Mouse (Mus musculus) A20 (cell line): ENCODE results near the gene Acad12.
"Not testable (repeated sequence)": the region's sequence is repeated elsewhere in the genome, so short reads cannot be mapped to it uniquely, and the experiment has no call there.

ENCODE experiments used
- DNase-seq: peaks from one replicate; pipeline ENCODE4 v3.0.0-alpha.2; 2011; ENCODE audit warnings: low read depth, low spot score

Acad12 gene

DNA sequence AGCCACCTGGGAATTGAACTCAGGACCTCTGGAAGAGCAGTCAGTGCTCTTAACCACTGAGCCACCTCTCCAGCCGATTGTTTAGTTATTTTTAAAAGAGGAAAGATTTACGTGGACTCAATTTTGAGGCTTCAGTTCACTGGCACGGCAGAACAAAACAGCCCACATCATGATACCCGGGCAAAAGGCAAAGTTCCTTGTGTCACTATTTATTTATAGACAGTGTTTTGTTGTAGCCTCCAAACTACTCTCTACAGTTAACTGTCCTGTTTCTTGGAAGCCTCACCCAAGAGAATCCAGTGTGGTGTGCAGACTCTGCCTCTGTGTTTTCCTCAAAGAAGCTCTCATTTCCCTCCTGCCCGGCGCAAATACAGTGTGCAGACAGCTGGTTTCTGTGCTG, 6.7 kb downstream of the Acad12 start:
- DNase-seq: no peak

DNA sequence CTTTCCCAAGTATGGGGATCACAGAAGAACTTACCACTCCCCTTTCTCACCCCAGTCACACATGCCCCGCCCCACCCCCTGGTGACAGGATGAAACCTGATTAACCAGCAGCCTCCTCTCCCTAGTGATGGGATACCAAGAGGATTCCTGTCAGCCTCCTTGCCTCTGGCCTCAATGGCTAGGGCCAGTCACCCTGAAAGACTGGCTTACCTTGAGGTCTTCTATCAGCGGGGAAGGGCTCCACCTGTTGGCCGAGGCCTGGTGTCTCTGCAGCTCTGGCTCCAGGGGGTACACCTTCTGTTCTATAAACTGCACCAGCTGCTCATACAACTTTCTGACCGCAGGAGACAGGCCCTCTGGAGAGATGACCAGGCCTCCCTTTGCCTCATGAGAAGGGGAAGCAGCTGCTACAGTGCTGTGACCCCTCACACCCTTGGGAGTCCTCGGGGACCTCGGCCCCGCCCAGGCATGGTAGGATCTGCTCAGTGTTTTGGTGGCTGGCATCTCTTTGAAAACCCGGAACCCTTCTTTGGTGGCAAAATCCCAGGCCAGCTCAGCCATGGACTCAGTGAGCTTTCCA, 9.1 kb downstream of the Acad12 start:
- DNase-seq: peak; percentile 45

DNA sequence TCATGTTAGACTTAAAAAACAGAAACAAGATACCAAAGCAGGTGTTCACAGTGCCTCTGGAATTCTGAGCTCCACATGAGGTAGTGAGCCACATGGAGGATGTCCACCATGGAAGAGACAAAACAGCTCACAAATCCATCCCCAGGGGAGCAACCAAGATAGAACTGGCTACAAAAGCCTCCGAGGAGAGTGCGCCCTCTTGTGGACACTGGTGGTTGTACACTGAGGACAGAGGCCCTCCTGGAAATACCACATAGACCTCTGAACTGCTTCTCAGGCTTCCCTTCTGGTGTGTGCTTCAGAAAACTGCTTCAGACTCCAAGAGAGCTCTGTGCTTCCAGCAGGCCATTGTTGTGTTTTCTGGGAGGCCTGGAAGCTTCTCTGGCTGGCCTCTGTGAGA, 12.6 kb downstream of the Acad12 start:
- DNase-seq: peak; percentile 78

DNA sequence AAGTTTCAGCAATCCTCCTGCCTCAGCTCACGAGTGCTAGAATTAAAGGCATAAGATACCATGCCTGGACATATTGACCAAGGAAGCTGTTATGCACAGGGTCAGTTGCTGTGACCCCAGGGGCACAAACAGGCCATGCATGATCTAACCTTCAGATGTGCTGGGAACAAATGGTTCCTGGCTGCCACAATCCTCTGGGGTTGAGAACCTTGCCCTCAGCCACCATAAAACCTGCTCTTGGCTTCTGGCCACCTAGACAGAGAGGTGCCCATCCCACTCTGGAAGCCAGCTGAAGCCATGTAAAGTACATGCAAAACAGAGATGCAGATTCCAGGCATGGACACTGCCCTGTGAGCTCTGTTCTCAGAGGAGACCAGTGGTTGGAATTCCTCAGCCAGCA, 14.9 kb downstream of the Acad12 start:
- DNase-seq: not testable (repeated sequence)

DNA sequence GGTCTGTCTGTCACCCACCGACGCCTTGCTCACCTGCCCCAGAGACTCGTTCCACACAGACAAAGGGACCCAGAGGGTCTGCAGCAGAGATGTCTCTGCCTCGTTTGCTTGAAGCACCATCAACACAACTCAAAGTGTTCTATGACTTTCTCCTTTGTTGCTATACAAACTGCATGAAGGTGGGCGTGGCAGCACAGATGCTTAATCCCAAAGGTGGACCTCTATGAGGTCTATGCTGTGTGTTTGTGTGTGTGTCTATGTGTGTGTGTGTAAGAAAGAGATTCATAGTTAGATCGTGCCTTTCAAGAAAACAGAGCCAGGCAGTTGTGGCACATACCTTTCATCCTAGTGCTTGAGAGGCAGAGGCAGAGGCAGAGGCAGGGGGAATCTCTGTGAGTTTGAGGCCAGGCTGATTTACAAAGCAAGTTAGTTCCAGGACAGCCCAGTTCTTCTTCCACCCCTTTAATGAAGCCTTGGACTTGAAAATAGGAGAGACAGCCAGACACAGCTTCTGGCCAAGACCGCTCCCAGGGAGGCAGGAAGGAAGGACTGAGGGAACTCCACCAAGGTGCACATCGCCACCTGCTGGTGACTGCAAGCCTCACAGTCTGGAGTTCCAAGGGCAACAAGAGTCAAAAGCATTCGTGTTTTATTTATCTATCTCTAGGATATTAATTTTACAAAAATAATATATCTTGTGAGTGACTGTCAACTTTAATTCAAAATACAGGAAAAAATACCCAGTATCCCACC, 17.0 kb downstream of the Acad12 start:
- peak; percentile 78 for DNase-seq

DNA sequence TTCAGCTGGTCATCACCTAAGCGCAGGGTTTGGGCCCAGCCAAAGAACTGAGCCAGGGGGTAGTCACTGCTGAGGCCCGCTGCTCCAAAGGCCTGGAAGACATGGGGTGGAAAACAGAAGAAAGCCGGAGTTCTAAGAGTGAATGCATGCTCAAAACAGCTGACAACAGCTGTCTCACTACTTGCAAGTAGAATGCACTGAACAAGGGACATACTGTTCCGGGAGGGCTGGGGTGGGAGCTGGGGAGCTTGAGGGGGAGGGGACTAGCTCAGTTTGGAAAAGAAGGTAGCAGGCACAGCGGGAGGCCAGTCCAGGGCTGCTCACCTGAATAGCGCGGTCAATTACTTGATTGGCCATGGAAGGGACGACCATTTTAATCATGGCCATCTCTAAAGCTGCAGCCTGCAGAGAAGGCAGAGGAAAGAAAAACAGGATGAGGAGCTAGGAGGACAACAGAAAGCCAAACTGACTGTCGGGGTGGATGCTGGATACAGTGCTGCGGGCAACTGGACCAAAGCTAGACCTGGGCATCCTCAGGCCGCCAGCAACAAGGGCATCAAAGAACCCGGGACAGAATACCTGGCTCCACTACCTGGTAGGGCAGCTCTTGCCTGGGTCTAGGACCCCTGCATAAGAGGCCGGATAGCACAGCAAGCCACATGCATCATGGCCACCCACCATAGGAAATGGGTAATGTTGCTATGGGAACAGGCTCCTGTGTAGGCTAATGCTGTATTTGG, 19.7 kb downstream of the Acad12 start:
- DNase-seq: no peak

DNA sequence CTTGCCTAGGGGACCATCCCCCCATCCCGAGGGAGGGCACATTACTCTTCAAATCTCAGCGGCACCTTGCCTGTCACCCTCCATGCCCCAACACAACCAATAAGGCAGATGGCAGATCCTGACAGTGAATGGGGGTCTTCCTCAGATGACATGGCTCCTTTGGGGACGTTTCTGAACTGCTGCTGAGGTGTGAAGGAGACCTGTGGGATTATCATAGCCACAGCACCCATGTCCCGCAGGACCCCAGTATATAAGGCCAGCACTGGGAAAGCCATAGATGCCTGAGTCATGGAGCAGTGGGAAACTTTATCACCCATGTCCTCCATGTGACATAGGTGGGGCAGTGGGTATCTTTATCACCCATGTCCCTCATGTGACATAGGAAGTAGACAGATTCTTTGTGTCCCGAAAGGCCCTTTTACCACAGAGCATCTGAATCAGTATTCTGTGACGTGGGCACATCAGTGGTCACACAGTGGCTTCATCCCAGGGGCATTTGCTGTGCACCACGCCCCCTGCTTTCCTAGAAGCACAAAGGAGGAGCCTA, 20.7 kb downstream of the Acad12 start:
- DNase-seq: no peak

DNA sequence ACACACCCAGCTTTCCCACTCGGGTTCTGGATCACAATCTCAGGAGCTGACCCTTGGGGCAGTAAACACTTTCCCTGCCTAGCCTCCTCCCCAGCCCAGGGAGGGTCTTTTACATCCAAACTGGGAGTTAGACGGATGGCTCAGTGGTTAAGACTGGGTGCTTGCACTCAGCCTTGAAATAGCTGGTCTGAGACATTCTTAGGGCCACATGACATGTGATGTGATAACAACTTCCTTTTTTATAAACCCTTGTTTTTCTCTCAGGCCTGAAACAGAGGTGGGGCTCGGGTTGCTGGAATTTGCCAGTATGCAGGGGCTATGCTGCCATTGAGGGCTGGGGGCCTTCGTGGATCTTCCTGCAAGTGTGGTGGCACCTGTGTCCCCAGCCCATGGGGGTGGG, 21.4 kb downstream of the Acad12 start:
- DNase-seq: peak; percentile 24

DNA sequence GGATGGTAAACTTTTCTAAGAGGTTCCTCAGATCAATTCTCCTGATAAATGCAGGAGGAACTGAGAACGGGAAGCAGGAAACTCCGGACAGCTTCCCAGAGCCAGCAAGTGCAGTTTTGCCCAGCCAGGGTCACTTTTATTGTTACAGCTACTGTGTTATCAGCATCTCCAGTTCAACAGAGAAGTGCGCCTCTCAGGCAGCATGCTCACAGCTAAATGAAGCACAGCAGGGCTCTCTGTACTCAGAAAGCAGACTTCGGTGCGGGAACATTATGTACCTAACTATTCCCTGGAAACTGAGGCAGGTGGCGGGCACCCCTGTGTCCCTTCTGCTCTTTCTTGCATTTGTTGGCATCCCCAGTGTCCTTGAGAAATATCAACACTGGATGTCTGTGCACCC, 22.5 kb downstream of the Acad12 start:
- no peak for DNase-seq

DNA sequence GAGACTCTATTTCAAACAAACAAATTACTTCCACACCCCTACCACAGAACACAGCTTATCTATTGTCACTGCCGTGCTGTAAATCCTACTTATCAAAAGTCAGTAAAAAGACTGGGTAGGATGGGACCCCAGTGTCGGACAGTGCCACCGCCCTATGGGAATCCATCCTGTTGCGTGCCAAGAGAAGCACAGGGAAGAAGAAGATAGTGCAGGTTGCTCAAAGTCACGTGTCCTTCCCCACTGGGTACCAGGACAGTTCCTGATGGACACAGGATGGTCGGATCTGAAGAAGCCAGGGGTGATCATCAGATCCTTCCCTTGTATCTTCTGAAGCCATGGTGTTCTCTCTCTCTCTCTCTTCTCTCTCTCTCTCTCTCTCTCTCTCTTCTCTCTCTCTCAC, 23.0 kb downstream of the Acad12 start:
- no peak for DNase-seq

DNA sequence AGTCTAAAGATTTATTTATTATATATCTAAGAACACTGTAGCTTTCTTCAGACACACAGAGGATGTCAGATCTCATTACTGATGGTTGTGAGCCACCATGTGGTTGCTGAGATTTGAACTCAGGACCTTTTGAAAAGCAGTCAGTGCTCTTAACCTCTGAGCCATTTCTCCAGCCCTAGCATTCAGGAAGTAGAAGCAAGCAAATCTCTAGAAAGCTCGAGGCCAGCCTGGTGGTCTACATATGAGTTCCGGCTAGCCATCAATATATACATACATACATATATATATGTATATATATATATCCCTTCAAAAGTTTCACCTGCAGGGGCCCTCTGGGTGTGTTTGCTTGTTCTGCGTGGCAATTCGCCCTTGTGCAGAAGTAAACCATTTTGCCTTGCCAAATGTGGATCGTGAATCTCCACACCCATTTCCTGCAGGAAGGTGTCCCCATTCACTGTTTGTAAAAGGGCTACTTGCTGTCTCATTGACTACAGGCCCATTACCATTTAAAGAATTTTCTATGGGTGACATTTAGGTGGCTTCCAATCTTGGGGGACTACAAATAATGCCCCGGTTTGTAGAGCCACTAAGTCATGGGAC, 23.9 kb downstream of the Acad12 start:
- no peak for DNase-seq

DNA sequence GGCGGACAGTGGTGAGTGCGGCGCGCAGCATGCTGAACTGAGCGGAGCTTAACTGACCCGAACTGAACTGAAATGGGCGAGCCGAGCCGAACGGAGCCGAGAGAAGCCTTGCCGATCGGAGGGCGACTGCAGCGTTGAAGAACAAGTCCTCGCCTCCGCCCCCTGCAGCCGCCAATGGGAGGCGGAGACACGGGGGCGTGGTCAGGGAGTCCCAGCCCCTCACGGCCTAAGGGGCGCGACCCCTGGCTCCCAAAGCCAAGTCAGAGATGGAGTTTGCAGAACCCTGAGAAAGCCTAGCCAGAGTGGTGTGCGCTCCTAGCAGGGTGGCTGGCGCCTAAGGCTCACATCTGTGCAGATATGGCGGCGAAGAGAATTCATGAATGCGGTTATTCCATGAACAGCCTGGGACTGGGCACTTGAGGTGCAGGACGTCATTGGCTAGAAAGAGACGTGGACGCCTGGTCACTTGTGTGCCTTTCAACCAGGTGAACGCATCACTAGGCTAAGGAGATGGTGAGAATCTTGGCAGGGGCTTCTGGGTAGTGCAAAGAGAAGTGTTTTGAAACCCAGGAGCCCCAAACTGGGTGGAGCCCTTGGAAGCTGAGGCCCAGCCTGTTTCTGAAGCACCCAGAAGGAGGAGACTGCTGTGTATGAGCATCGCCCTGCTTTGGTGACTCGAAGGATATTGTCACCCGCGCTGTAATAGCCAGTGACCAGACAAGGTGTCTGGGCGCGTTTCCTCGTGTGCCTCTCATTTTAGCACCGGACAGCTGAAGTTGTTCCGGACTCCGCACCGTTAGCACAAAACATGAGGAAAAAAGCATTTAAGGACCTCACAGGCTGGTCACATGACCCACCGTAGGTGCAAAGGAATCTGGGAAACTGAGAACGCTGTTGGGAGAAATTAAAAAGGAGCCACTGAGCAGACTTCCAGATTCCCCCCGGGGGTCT, 25.0 kb downstream of the Acad12 start, which contains the start of gene Aldh2:
TSS of gene Aldh2 (minus strand) at position 374 of the 951 bp plus-strand sequence.
- peak; percentile 92 for DNase-seq

DNA sequence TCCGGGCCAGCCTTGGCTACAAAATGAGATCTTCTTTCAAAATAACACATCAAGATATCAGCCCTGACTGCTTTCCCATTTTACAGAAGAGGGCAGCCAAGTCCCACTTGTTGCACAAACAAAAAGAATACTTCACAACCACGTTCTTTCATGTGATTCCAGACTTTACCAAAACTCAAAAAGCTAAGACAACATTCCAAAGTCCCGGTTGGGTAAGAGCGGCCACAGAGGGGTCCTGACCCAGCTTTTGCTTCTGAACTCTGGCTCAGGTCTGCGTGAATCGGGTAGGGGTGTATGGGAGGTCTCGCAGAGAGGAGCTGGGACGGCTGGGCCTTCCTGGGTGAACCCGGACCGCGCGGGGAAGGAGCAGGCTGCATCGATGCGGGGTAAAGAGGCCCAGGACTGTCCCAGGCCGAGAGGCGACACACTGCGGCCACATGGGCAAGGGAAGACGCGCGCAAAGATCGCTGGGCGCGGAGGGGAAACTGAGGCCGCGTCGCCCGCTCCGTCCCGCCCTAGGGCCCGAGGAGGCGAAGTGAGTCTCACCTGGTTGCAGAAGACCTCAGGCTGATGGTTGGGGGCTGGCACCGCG, 25.8 kb downstream of the Acad12 start:
- DNase-seq: no peak

DNA sequence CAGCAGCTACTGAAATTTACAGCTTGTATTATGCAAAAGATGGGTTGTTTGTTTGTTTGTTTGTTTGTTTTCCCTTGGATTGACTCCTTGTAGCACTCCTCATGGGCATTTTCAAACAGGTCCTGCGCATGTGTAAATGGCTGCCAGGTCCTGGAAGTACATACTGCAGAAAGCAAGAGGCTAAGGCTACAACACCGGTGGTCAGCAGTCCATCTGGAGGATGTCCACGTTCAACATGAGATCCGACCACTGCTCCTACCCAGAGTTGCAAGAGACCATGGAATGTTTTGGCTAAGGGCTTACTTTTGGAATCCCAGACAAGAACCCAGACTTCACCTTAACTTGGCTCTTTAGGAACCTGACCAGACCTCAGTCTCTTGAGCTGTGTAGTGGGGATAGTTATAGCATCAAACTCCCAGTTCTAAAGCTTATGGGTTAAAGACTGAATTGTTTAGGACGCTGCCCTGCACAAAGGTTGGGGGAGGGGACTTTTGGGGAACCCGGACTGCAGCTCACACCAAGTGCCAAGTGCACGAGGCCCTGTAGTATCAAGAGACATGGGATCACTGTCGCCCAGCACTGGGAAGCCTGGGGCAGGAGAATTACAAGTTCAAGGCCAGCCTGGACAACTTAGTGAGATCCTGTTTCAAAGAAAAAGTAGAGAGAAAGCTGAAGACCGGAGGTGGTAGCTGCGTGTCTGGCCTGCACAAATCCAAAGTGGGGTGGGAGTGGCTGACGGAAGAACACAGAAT, 26.5 kb downstream of the Acad12 start:
- DNase-seq: no peak

DNA sequence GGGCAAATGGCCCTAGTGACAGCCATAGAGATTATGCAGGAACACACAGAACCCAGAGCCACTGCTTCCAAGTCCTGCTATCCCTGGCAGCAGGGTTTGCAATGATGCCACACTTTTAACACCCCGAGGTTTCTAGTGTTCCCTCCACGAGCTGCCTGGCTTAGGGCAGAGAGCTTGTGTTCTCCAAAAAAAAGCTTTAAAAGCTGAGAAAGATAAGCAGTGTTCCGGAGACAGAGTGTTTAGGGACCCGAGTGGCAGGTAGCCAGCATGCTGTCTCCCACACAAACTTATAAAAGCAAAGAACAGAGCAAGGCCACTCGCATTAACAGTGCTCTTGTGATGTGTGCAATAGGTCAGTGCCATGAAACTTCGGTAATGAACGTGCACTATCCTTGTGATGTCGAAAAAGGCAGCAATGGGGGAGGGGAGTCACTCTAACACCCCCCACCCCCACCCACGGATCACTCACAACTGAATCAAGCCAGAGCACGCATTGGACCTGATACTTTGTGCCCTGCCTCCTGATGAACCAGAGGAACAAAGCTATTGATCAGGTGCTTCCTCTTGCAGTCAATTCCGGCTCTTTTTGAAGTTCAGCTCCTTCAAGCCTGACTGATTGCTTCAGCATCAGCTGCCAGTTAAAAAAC, 27.2 kb downstream of the Acad12 start:
- DNase-seq: no peak

DNA sequence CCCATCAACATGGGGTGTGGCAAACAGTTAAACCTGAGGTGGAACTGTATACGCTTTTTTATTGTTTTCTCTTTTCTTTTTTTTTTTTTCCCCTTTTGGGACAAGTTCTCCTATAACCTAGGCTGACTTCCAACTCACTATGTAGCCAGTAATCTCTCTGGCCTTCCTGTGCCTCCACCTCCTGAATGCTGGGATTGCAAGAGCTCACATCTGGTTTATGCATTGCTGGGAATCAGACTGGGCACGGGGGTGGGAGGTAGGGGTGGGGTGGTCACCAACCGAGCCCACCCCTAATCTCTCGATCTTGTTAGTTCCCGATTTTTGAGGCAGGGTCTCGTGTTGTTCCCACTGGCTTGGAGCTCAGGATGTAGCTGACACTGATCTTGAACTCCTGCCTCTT, 28.8 kb downstream of the Acad12 start:
- DNase-seq: no peak

DNA sequence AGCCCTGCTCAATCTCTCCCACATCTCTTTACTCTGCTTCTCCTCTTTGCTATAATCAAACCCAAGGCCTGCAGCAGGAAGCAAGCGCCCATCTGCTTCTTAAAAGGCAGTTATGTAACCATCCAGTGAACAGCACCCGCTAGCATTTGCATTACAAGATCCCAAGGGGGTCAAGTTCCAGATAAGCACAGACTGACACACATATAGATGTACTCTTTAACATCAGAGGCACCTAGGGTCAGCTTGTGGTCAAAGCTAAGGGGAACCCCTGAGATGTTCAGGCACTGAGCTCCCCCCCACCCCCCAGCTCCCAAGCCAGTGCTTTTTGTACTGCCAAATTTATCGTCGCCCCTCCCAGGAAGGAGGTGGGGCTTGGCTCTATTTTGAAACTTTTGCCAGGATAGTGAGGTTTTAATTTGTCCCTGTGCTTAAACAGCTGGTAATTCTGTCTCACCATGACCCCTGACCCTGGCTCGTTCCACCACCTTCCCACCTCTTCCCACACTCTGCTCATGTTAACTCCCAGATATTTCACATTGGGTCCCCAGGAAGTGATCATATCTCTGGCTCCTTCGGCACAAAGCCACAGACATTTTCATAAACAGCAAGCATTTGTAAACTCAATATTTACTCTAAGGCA, 32.2 kb downstream of the Acad12 start:
- DNase-seq: peak; percentile 51

DNA sequence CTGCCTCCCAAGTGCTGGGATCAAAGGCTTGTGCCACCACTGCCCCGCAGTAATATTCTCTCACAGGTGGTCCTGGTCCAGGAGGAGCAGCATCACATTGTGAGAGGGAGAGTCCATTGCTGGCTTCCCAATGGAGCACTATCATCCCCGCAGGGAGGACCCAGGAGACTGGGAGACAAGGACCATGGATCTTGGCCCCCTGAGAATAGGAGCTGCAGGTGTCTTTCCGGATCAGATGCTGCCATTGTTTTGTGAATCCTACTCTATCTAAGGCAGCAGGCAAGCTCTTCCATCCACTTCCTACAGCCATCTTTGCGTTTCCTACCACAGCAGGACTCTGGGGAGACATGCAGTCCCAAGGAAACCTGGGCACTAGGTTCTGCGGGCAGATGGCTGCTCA, 33.0 kb downstream of the Acad12 start:
- DNase-seq: no peak

DNA sequence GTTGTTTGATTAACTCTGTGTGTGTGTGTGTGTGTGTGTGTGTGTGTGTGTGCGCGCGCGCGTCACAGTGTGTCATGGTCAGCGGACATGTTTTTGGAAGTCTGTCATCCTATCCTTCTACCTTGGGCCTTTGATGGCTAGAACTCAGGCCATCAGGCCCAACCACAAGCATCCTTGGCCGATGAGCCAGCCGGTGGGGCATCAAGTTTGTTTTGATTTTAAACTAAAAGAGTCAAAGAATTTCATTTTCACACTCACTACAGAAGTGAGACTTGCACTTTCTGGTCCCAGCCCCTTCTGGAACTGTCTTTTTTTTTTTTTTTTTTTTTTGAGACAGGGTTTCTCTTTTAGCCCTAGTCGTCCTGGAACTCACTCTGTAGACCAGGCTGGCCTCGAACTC, 33.7 kb downstream of the Acad12 start:
- no peak for DNase-seq
